Mouse (Mus musculus): Measurements from ENCODE around the gene Prr3. TPM values are rescaled to one million over a fixed set of nuclear protein-coding genes. Genes with fewer than 3 reads are reported as not detected.
"Not testable (repeated sequence)": the region's sequence is repeated elsewhere in the genome, so short reads cannot be mapped to it uniquely, and the experiment has no call there.

The Prr3 gene
- total RNA-seq, 2 experiments from 2014 or later: 5.1 to 9.3 TPM

DNA sequence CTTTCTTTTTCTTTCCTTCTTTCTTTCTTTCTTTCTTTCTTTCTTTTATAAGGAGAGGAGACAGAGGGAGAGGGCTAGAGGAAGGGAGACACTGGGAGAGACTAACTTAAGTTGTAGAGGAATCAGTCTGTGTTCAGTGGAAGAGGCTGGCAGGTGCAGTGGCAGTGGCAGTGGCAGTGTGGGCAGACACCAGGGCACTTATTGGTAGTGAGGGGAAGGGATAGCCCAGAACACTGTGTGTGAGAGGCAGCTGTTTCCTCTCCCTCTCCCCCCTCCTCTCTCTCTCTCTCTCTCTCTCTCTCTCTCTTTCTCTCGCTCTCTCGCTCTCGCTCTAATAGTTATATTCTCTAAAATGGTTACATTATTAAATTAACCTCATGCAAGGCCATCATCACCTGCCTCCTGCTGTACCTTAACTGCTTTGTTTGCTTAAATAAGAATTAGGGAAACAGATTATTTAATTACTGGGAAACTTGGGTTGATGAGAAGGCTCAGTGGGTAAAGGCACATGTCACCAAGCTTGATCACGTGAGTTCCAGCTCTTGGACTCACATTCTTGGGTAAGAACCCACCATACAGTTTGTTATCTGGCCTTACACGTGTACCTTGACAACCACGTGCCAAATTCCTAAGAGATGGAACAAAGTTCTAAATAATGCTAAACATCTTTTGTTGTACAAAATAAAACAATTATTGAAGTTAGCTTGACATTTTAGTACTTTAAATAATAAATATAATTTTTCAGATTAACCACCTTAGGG is 18.7 kb upstream of the Prr3 start:
- DNase-seq: no peak

DNA sequence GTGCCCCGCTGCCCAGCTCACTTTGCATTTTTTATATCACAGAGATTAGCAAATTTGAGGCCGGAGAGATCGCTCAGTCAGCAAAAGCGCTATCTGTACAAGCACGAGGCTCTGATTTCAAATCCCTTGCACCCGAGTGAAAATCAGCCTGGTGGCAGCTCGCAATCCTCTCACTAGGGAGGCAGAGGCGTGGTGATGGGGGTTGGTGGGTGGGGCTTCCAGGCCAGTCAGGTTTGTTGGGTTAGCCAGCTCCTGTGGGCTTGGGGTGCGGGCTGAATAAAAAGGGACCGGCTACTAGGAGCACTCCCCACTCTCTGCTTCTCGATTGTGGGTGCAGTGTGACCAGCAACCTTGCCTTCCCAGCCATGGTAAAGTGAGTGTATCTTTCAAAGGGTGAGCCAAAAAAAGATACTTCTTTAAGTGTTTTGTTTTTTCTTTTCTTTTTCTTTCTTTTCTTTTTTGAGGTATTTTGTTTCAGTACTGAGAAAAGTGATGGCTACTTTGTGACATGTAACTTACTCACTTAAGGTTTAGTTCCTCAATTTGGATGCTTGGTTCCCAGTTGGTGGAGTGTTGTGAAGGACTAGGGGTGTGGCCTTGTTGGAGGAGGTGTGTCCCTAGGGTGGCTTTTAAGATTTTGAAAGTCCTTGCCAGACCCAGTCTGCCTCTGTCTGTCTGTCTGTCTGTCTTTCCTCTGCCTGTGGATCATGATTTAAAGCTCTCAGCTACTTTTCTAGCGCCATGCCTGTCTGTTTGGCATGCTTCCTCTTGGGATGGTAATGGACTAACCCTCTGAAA is 17.9 kb upstream of the Prr3 start:
- DNase-seq: no peak

DNA sequence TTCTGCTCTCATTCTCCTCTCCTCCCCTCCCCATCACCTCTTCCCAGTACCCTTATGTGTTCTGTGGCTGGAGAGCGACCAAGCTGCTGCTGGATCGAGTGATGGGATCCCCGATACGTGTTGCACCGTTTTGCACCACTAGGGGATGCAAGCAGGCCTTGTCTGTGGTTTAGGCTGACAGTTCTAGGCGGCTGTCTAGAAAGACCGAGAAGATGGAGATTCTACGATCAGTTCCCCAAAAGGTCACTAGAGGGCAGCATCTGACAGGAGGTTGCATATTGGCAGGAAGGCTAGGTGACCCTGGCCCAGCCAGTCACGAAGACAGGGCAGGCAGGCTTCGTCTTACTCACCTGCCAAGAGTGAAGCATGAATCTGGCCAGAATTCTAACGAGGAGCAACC is 16.9 kb upstream of the Prr3 start:
- peak; percentile 92 for DNase-seq

- no peak for DNase-seq
Measured at GRCm38 (mm10) chr17:35994879-35995240, 14.8 kb upstream of the Prr3 start.

DNA sequence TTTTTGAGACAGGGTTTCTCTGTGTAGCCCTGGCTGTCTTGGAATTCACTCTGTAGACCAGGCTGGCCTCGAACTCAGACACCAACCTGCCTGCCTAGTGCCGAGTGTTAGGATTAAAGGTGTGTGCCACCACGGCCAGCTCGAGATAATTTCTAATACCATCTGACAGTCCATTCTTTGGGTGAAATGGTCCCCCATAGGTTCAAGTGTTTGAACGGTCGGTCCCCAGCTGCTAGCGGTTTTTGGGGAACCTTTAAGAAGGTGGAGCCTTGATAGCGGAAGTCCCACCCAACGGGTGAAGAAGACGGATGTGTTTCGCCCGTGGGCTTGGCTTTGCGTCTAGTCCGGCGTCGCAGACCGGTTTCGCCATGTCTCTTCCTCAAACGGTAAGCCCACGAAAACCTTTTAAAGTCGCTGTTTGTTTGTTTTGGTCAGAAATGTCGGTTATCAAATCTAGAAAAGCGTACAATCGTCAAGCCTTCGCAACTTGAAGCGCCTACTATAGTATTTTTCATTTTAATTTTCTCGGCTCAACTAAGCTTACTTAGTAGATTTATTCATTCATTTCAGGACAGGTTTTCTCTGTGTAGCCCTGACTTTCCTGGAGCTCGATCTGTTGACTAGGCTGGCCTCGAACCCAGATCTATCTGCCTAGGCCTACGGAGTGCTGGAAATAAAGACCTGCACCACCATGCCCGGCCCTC is 14.3 kb upstream of the Prr3 start:
- DNase-seq: peak; percentile 71

GRCm38 (mm10) chr17:35993675-35994074 is 13.6 kb upstream of the Prr3 start:
- peak; percentile 84 for DNase-seq

DNA sequence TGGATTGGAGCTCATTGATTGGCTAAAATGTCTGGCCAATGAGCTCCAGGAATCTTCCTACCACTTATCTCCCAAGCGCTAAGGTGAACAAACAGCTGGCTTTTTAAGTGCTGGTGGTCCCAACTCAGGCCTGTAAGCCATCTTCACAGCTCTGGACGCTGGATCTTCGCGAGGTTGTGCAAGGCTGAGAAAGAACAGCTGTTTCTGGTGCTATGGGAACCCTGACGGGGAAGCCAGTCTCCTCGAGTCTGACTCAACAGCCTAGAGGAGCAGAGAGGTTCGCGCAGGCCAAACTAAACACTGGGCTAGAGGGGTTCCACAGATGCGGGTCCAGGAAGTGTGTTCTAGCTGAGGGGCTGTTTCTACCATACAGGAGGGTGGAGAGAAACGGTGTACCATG is 11.7 kb upstream of the Prr3 start:
- no peak for DNase-seq

DNA sequence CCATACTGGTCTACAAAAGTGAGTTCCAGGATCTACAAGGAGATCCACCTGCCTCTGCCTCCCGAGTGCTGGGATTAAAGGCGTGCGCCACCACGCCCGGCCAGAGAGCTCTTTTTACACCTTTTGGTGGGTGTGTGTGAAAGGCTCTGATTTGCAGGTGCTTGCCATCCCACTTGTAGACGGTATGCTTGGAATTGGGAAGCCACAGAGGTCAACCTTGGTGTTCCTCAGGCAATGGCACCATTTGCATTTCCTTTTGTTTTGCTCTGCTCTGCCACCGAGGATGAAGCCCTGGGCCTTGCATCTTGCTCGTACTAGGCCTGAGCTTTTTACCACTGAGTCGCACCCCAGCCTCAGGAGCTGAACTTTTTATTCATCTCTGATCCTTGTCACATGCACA is 1.7 kb upstream of the Prr3 start:
- no peak for DNase-seq

- DNase-seq: peak; percentile 70
Measured at GRCm38 (mm10) chr17:35980363-35980754, 323 bp upstream of the Prr3 start.

GRCm38 (mm10) chr17:35978811-35979400 is 1.1 kb downstream of the Prr3 start:
- DNase-seq: peak; percentile 75

DNA sequence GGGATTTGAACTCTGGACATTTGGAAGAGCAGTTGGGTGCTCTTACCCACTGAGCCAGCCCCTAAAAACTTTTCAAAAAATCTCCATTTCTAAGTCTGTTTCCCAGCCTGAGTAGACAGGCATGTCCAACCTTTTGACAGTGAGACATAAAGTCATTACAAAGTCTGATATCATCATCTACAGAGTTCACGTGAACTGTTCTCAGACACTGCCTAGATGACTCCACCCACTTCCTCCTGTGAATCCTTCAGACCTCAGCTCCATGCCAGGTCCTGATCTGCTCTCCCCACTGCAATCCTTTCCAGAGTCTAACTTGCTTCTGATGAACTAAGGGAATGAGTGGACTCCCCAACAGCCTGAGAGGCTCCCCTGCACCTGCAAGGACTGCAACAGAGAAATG is 7.9 kb downstream of the Prr3 start:
- no peak for DNase-seq

DNA sequence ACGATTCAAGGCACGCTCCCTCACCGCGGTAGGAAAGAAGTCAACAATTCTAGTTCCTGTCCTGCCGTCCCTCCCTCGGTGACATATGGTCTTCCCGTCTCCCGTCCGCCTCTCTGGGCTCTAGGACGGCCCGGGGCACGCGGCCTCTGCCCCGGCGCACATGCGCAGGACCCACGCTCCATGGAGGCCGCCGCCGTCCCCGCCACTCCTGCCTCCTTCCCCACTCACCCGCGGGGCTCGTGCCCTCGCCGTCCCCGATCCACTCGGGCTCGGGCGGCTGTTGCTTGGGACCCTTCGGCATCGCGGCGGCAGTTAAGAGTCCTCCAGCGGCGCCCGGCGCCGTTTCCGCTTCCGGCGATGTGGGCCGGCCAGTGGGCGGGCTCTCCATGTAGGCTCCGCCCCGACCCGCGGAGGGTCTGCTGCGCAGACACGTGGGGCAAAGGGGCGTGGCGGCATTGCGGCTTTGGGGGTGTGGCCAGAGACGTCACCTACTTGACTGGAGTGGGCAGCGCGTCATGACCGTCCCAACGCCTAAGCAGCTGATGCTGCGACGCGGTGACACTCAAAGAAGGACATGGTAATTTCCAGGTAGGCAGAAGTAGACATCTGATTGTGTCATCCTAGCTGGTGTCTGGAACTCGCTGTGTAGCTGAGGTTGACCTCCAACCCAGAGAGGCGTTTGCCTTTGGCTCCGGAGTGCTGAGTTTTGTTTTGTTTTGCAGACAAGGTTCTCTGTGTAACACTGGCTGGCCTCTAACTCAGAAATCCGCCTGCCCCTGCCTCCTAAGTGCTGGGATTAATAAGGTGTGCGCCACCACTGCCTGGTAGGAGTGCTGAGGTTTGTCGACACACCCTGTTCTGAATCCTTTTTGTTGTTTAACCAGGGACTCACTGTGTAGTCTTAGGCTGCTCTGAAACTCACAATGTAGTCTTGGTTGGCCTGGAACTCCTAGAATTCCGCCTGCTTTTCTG is 10.3 kb downstream of the Prr3 start, which contains the start of gene Abcf1:
Gene Abcf1 (minus strand): TSS at position 344 of the 972 bp plus-strand sequence.
- DNase-seq: peak; percentile 99

DNA sequence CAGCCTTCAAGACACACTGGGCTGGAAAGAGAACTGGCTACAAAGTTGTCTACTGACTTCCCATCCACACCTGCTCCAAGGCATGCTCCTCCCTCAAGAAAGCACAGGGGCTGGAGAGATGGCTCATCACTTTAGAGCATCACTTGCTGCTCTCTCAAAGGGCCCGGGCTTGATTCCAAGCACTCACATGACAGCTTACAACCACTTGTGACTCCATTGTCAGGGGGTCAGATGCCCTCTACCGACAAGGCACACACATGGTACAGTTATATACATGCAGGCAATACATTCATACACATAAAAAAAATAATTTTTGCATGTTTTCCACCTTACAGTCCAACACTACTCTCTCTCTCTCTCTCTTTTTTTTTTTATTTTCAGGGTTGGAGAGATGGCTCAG is 12.4 kb downstream of the Prr3 start:
- DNase-seq: peak; percentile 2

DNA sequence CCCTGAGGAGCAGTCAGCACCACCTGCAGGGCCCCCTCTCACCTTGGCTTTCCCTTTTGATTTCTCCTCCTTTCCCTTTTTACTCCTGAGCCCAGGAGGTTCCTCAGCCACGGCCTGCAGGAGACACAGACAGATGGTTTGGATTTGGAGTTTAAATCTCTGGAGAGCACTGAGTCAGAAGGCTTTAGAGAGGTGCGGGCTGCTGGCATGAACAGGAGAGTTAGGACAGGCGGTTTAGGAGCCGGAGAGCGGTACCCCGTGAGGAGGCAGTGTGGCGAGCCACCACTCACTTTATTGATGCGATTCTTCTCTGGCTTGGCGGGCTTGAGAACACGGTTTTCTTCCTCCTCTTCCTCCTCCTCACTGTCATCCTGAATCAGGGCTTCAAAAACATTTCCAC is 16.8 kb downstream of the Prr3 start:
- DNase-seq: no peak

- DNase-seq: no peak
Measured at GRCm38 (mm10) chr17:35958533-35959223, 21.4 kb downstream of the Prr3 start.

DNA sequence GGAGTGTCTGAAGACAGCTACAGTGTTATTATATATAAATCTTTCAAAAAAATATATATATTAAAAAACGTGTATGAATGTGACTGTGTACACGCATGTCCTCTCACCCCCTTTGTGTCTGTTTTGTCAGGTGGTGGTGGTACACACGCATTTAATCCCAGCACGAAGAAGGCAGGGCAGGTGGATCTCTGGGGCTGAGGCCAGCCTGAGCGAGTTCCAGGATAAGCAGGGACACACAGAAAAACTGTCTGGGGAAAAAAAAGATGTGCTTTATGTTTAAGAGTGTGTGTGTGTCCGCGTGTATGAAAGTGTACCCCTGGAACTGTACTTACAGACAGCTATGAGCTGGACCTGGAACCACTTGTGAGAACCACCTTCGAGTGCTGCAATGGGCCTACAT is 25.4 kb downstream of the Prr3 start:
- DNase-seq: no peak

- DNase-seq: not testable (repeated sequence)
Measured at GRCm38 (mm10) chr17:35952559-35952958, 27.5 kb downstream of the Prr3 start.

DNA sequence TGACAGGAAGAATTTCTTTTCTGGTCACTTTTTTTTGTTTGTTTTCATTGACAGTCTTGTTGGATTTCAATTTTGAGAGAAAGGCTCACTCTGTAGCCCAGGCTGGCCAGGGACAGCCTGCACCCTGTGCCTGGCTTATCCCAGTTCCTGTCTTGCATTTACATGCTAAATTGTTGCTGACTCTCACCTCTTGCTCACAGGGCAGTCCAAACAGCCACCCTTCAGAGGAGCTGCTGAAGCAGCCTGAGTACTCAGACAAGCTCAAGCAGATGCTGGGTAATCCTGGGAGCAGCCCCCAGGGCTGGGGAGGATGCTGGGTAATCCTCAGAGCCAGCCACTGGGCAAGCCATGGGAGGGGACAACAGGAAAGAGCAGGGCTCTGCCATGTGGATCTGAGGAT is 29.1 kb downstream of the Prr3 start:
- not testable (repeated sequence) for DNase-seq

DNA sequence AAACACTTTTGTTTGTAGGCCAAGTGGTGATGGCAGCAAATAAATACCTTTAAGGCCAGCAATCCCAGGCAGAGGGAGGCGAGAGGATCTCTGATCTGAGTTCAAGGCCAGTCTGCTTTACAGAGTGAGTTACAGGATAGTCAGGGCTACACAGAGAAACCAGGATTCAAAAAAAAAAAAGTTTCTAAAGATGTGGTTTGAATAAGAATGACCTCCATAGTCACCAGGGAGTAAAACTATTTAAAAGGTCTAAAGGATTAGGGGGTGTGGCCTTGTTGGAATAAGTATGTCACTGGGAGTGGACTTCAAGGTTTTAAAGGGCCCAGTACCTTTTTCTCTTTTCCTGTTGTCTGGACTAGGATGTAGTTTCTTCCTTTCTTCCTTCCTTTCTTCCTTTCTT is 40.1 kb downstream of the Prr3 start:
- no peak for DNase-seq

- DNase-seq: no peak
Measured at GRCm38 (mm10) chr17:35939108-35939507, 40.9 kb downstream of the Prr3 start.

Data from gastrocnemius, postnatal 10 days (tissue).